In genomic region chr11:30369601-30370240, GRCm38 (mm10) we compare ENCODE assay signal across 16 mouse cellular contexts.
DNase-seq lines count a peak whose midpoint lies in the region; ATAC-seq and TF ChIP-seq lines count a peak whose summit lies in the region.
"Had no signal": no experiment of that assay in that cellular context is flagged by ENCODE, and none has a peak within 500 bp of the region (broad histone marks: within the 10 kb centered on the region; RNA-seq: fewer than 3 reads in every experiment).

No protein-coding gene starts in this region.

- no peaks in the 10 kb centered on the region for H3K27me3 ChIP-seq in heart, adult 2 months (ENCODE audit: control insufficient read depth, insufficient read depth, low read length)
- no peaks in the 10 kb centered on the region for H3K27me3 ChIP-seq in lung, embryonic 14.5 days (ENCODE audit: insufficient read depth, low read length)
- H3K27me3 ChIP-seq: forebrain, embryonic 13.5 days; hindbrain, embryonic 12.5 days; liver, embryonic 13.5 days; midbrain, embryonic 15.5 days had no signal

- H3K4me3 ChIP-seq in heart, adult 2 months, result no peak overlapping the region
- no peak overlapping the region for H3K4me3 ChIP-seq in lung, embryonic 14.5 days (ENCODE audit: low read depth, low read length)
- H3K4me3 ChIP-seq: forebrain, embryonic 13.5 days; hindbrain, embryonic 12.5 days; liver, embryonic 13.5 days; midbrain, embryonic 15.5 days had no signal

- H3K9ac ChIP-seq in heart, adult 2 months (ENCODE audit: low read depth, low read length), result no peak overlapping the region
- no peak overlapping the region for H3K9ac ChIP-seq in lung, embryonic 14.5 days
- H3K9ac ChIP-seq: forebrain, embryonic 13.5 days; hindbrain, embryonic 12.5 days; liver, embryonic 13.5 days; midbrain, embryonic 15.5 days had no signal

- no peaks in the 10 kb centered on the region for H3K9me3 ChIP-seq in lung, embryonic 14.5 days (ENCODE audit: low read depth, low read length)
- H3K9me3 ChIP-seq: forebrain, embryonic 13.5 days; hindbrain, embryonic 12.5 days; liver, embryonic 13.5 days; midbrain, embryonic 15.5 days had no signal

- intact Hi-C loops in heart, adult 2 months (cut with DNase I), result loop anchor here (1.0 to 5.0 kb wide), 3 partner anchors 36 to 288 kb away; partner anchors contain the start of gene 4930505A04Rik
- intact Hi-C loops in heart, postnatal 25 days (cut with DNase I), result loop anchor here (2.0 to 10.0 kb wide), 5 partner anchors 79 to 288 kb away; no protein-coding TSS in a partner anchor
- intact Hi-C loops in heart, postnatal 10 days (cut with DNase I), result loop anchor here (1.0 to 10.0 kb wide), 3 partner anchors 35 to 285 kb away; partner anchors contain the start of gene Sptbn1

- TF ChIP-seq CTCF in heart, adult 2 months (IDR thresholded peaks at IDR 0.05), result no peak
- no peak for TF ChIP-seq CTCF in lung, embryonic 14.5 days (IDR thresholded peaks at IDR 0.05; ENCODE audit: low read depth)

- peak; percentile 35 to 48 for DNase-seq in heart, adult 2 months
- DNase-seq in heart, postnatal 25 days (ENCODE audit: low spot score), result no peak
- peak; percentile 19 for DNase-seq in lung, embryonic 14.5 days
- no peak for DNase-seq in lung, adult 18-20 months
- DNase-seq in heart, postnatal 10 days, result peak; percentile 37 to 39
- DNase-seq in skeletal muscle tissue, adult 2 months (ENCODE audit: low read depth, low spot score), result peak; percentile 17
- DNase-seq in left cerebral cortex, adult 8-10 months (ENCODE audit: low spot score in 2 of 2), result no peak
- DNase-seq: adrenal gland, postnatal 10 days; B cell, adult 2 months; cerebellum, adult 18-20 months; cerebellum, postnatal 36 days; liver, embryonic 13.5 days; thymus, postnatal 4 days had no signal

- WGBS in heart, adult 2 months, result 38% methylated on average over 2 of the region's 2 CpGs
- WGBS in lung, embryonic 14.5 days, result 64% methylated on average over 2 of the region's 2 CpGs

- no peak for ATAC-seq in lung, embryonic 14.5 days (ENCODE audit: insufficient read depth)
- ATAC-seq: forebrain, embryonic 13.5 days; midbrain, embryonic 15.5 days had no signal

- H3K27ac ChIP-seq in heart, adult 2 months, result peak overlapping the region; percentile 71
- no peak overlapping the region for H3K27ac ChIP-seq in lung, embryonic 14.5 days (ENCODE audit: low read depth)
- H3K27ac ChIP-seq: forebrain, embryonic 13.5 days; hindbrain, embryonic 12.5 days; liver, embryonic 13.5 days; midbrain, embryonic 15.5 days had no signal

- no peak overlapping the region for H3K4me2 ChIP-seq in lung, embryonic 14.5 days
- H3K4me2 ChIP-seq: forebrain, embryonic 13.5 days; hindbrain, embryonic 12.5 days; liver, embryonic 13.5 days; midbrain, embryonic 15.5 days had no signal

- peak; percentile 93 for TF ChIP-seq EP300 in heart, adult 2 months (IDR thresholded peaks at IDR 0.05; ENCODE audit: insufficient read depth, low read depth, low read length)

- no peaks in the 10 kb centered on the region for H3K79me2 ChIP-seq in heart, adult 2 months (replicated peaks; ENCODE audit: control insufficient read depth, insufficient read depth, low read length)

- peaks cover 19% of the 10 kb centered on the region for H3K36me3 ChIP-seq in heart, adult 2 months (ENCODE audit: control insufficient read depth, insufficient read depth, low read length)
- no peaks in the 10 kb centered on the region for H3K36me3 ChIP-seq in lung, embryonic 14.5 days (ENCODE audit: insufficient read depth)
- H3K36me3 ChIP-seq: hindbrain, embryonic 12.5 days; liver, embryonic 13.5 days; midbrain, embryonic 15.5 days had no signal

- TF ChIP-seq POLR2A in heart, adult 2 months (IDR thresholded peaks at IDR 0.05; ENCODE audit: insufficient read depth, low read depth, low read length), result peak; percentile 64; the same call in 1 of the 2 replicates

- H3K4me1 ChIP-seq in heart, adult 2 months (ENCODE audit: control insufficient read depth, insufficient read depth, low read length), result peaks cover 7% of the 10 kb centered on the region
- H3K4me1 ChIP-seq in lung, embryonic 14.5 days (ENCODE audit: insufficient read depth), result no peaks in the 10 kb centered on the region
- H3K4me1 ChIP-seq: hindbrain, embryonic 12.5 days; liver, embryonic 13.5 days; midbrain, embryonic 15.5 days had no signal

Comparison
In these comparisons a context has a peak if more than half of its experiments do, and no peak if none do; other contexts are left out.
1. DNase-seq: peak in heart, adult 2 months (2 of 2), lung, embryonic 14.5 days (single experiment), heart, postnatal 10 days (2 of 2) and skeletal muscle tissue, adult 2 months (single experiment); none in heart, postnatal 25 days (single experiment), lung, adult 18-20 months (0 of 2) and left cerebral cortex, adult 8-10 months (0 of 2).